Mouse (Mus musculus): ENCODE measurements at regions not wholly inside any gene's neighbourhood (a gene's known extent, or its start where the extent isn't known, plus 50 kb on each side); places are given as distances from the start of the nearest gene placed in this dataset.

- ATAC-seq (replicated peaks; ENCODE audit: poor library complexity, severe bottlenecking), result peak; percentile 82
Observed at GRCm38 (mm10) chr2:45230351-45231209, 113.4 kb upstream of the Zeb2 start.

- ATAC-seq (replicated peaks; ENCODE audit: poor library complexity, severe bottlenecking), result no peak
Observed at GRCm38 (mm10) chr2:45229501-45229900, 112.3 kb upstream of the Zeb2 start.

- no peak for ATAC-seq (replicated peaks; ENCODE audit: poor library complexity, severe bottlenecking)
Observed at GRCm38 (mm10) chr2:45227276-45227944, 110.2 kb upstream of the Zeb2 start.

DNA sequence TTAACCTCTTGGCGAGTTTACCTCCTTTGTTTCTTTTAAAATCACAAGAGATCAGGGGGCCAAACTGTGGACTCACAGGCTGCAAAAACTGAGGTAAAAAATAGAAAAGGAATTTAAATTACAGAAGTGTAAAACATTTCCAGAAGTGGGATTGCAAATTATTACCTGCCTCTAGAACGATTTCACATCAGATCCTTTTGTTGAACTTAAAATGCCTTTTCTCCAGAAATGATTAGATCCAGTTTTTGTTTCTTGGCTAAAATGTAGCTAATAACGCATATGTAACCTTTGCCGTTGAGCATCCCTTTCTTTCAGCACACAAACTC is 108.8 kb upstream of the Zeb2 start:
- ATAC-seq (replicated peaks; ENCODE audit: poor library complexity, severe bottlenecking), result no peak

GRCm38 (mm10) chr2:45225364-45226044 is 108.3 kb upstream of the Zeb2 start:
- ATAC-seq (replicated peaks; ENCODE audit: poor library complexity, severe bottlenecking), result no peak

DNA sequence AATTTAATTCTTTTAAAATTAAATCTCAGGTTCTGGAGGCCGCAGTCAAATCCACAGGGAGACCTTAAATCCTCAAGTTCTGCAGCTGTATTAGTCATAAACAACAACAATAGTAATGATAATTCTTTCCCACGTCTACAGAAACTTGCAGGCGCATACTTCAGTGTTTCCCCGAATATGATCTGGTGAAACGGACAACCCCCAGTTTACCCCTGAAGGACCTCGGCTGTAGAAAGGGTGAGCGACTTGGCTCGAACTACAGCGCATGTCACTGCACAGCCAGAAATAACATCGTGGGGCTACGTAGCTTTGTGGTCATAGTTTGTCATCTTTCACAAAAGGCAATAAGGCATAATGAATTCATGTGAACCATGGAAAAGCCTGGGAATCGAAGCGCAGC is 105.0 kb upstream of the Zeb2 start:
- no peak for ATAC-seq (replicated peaks; ENCODE audit: poor library complexity, severe bottlenecking)

DNA sequence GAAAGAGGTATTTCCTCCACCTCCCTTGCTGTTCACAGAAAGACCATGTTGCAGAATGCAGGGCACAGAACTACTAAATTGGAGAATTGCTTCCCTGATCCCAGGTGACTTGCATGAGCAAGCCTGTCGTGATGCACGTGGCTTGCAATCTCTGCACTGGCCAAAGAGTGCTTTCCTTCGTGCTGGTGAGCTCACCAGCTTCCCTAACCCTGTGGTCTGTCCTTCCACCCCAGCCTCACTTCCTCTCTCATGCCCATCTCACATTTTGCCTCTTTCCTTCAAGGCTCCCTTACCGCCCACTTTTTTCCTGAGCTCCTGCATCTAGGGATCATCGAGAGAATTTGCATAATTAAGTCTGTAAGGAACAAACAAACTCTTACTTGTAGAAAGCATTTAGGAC is 102.7 kb upstream of the Zeb2 start:
- ATAC-seq (replicated peaks; ENCODE audit: poor library complexity, severe bottlenecking), result peak; percentile 97

GRCm38 (mm10) chr2:45212833-45213232 is 95.6 kb upstream of the Zeb2 start:
- ATAC-seq (replicated peaks; ENCODE audit: poor library complexity, severe bottlenecking), result no peak

GRCm38 (mm10) chr2:45208526-45208925 is 91.3 kb upstream of the Zeb2 start:
- ATAC-seq (replicated peaks; ENCODE audit: poor library complexity, severe bottlenecking), result no peak

DNA sequence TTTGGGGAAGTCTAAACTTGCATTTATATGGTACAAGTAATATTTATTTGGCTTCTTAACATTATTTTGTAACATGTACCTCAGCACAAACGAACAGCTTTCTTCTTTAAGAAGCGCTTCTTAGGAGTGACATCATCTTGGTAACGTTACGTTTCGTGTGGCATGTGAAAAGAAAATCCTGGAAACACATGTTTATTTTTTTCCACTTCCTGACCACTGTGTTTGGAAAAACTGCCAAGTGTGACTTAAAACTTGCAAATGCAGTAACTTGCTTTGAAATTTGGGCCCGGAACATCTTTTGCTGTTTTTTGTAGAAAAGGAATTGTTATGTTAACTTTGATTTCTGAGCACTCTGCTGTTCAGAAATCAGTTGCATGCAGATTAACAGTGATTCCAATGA is 88.6 kb upstream of the Zeb2 start:
- ATAC-seq (replicated peaks; ENCODE audit: poor library complexity, severe bottlenecking), result no peak

DNA sequence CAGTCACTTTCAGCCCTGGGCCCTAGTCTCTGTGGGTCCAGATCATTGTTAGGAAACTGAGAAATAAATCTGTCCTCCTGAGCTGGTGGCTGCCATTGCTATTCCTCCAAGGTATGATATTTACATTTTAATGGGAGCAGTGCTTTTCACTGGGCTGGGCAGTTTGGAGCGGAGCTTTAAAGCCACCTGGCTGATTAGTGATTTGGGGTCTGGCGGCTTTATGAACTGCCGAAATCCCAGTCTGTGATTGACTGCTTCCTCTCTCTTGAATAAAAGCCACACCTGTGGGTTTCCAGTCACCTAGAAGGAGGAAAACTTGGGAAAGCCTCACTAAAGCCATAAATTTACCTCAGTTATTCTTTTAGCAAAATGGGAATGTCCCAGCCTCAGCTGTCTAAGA is 88.0 kb upstream of the Zeb2 start:
- ATAC-seq (replicated peaks; ENCODE audit: poor library complexity, severe bottlenecking), result no peak

GRCm38 (mm10) chr2:45197955-45198631 is 80.9 kb upstream of the Zeb2 start:
- no peak for ATAC-seq (replicated peaks; ENCODE audit: poor library complexity, severe bottlenecking)

DNA sequence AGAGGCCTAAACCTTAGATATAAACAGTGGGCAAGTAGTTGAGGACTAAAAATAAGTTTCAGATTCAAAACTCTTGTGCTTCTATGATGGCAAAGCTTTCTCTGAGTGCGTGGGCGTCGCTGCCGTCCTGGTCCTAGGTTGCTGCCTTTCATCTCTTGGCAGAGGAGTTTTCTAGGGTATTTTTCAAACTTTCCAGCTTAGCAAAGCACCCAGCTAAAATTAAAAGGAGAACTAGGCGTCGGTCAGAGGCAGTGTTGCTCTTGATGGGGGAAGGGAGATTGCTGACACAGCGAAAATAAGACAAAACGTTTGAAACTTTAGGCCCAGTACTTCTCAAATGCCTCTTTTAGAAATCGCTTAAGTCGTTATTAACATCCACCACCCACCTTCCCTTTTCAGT is 80.1 kb upstream of the Zeb2 start:
- ATAC-seq (replicated peaks; ENCODE audit: poor library complexity, severe bottlenecking), result peak; percentile 48

GRCm38 (mm10) chr2:45196511-45196910 is 79.3 kb upstream of the Zeb2 start:
- ATAC-seq (replicated peaks; ENCODE audit: poor library complexity, severe bottlenecking), result peak; percentile 52

DNA sequence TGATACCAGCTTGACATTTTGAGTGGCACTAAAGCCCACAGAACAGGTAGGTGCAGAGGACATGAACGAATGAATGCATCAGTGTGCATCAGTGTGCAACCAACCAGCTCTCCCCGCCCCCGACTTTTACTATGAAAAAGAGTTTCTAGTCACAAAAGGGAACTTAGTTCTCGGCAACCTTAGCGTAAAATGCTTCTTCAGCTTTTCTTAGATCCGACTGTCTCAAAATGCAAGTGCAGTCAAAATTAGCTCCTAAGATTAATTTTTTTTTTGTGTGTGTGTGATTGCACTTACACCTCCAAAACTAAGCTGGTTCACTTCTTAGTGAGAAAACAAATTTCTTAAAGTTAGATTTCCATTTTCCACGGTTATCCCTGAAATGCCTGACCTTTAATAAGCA is 77.1 kb upstream of the Zeb2 start:
- no peak for ATAC-seq (replicated peaks; ENCODE audit: poor library complexity, severe bottlenecking)

GRCm38 (mm10) chr2:45185621-45185999 is 68.4 kb upstream of the Zeb2 start:
- ATAC-seq (replicated peaks; ENCODE audit: poor library complexity, severe bottlenecking), result no peak

DNA sequence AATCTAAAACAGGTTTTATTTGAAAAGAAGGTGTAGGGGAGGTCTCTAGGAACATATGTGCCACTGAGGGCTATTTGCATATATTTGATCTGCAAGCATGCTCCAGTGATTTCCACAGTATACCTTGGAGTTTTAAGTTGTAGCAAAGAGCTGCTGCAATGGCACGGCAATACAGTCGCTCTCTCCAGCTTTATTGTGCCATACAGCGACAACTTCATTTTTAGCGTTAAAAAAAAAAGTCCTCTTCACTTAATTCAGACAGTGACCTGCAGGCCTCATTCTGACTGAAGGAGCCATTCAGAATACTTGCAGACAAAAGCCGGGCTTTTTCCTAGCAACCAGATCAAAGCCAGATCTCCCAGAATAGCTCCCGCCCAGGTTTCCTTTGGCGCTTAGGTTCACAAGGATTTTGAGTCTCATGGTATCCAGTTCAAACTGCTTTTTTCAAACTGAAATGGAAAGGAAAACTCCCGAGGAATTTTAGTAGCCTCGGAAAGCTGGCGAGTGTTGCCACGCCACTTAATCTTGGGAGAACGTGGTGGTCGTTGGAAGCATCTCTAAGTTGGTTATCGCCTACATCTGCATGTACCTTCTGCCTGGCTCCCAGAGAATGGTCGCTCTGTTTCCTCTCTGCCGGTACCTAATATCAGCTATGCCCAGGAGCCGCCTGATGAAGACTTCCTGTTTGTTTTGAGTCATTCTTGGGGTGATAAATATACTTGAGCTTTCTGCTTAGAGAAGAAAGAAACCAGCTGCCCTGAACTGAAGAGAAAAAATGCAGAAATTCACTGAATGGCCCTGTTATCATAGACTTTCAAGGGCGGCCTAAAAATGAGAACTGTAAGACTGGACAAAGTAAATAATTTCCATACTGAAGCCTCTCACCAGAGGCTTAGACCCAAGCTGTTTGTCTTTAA is 67.8 kb upstream of the Zeb2 start:
- ATAC-seq (replicated peaks; ENCODE audit: poor library complexity, severe bottlenecking), result no peak

DNA sequence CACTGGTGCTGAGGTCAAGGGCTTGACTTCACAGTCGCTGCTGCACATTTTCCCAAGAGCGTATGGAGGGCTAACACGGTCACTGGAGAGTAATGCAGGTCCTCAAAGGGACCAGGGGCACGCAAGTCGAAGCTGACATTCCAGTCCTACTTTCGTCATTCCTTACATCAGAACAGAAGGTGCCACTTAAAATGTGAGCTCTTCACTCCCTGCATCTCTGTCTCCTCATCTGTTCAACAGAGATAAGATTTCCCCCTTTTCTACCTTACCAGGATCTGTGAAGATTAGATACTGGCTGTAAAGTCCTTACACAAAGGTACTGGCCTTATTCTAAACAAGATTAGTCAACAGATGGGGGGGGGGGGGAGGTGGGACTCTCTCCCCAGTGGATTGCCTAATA is 67.0 kb upstream of the Zeb2 start:
- ATAC-seq (replicated peaks; ENCODE audit: poor library complexity, severe bottlenecking), result no peak

- ATAC-seq (replicated peaks; ENCODE audit: poor library complexity, severe bottlenecking), result no peak
Observed at GRCm38 (mm10) chr2:45182876-45183275, 65.7 kb upstream of the Zeb2 start.

DNA sequence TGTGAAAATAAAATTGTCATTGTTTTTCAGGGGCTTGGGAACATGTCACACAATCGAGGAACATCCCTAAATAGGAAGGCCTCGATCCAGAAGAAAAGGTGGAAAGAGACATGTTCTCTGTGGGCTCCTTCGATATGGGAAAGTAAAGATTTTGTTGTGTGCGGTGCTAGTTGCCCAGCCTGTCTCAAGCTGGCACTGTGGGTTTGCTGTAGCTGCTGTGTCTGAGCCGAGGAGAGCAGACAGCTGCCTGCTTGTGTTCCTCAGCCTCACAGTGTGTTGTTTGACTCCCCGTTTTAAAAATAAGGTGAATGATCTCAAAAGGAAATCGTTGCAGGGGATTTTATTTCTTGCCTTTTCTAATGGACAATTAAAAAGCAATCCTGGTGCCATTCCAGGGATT is 64.4 kb upstream of the Zeb2 start:
- no peak for ATAC-seq (replicated peaks; ENCODE audit: poor library complexity, severe bottlenecking)

All from granulocyte monocyte progenitor cell, adult 5-6 weeks (primary cell).